Mouse (Mus musculus) testis, postnatal 10 days (tissue): ENCODE measurements at regions not wholly inside any gene's neighbourhood (a gene's known extent, or its start where the extent isn't known, plus 50 kb on each side); places are given as distances from the start of the nearest gene placed in this dataset.
"Not testable (repeated sequence)": the region's sequence is repeated elsewhere in the genome, so short reads cannot be mapped to it uniquely, and the experiment has no call there.

Experiments used
- DNase-seq: peaks from one replicate; pipeline ENCODE4 v3.0.0; 2021; ENCODE audit warnings: low spot score

DNA sequence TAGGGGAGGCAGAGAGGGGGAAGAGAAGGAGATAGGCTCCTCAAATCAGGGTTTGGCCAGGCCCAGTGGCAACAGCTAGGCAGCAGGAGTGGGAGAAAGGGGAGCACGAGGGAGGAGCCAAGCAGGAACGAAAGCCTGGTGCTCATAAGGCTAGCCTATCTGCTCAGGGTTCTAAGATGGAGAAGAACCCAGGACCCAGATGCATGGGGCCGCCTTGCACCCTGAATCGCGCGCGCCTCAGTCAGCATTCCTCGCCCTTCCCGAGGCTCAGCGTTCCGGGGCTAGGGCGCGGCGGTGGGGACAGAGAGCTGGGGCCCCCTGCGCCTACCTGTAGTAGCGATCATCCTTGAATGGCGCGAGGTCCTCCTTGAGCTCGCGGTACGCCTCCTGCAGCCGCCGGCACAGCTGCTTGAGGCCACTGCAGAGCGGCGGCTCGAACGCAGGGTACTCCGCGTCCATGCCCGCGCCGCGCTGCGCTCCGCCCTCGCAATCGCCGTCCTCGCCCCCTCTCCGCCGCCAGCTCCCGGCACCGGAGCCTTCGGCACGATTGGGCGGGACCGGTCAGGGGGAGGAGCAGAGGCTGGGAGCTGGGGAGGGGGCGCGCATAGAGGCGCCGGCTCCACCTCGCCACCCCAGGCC lies 60.1 kb downstream of the Dynlt1b start:
- not testable (repeated sequence) for DNase-seq

DNA sequence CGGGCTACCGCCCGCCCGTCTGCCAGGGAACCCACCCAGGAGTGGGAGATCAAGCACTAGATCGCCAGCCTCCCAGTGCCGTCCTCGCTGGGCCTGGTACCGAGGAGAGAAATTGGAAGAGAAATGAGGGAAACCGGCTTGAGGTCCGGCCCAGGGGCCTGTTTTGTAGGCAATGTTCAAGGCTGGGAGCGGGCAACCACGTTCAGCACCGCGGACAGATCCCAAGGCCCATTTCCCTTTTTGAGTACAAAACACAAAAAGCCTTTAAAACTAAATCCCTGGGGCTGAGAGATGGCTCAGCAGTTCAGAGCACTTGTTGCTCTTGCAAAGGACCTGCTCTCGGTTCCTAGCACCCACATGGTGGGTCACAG lies 60.6 kb downstream of the Dynlt1b start:
- not testable (repeated sequence) for DNase-seq

DNA sequence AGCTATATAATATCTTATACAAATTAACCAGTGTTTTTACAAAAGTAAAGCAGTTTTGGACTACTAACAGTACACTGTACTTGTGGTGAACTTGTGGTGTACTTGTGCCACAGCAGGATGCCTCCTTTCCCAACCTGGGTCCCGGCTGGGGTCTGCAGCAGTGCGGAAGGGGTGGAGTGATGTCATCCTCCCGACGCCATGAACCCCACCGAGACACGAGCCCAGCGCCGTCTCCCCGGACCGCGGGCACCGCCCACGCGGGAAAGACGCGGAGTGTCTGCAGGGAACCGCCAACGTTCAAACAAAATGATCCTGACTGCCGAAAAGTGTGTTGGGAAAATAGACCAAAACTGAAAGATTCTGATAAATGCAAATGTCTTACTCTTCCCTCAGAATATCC lies 62.6 kb downstream of the Dynlt1b start:
- peak; percentile 70 for DNase-seq

DNA sequence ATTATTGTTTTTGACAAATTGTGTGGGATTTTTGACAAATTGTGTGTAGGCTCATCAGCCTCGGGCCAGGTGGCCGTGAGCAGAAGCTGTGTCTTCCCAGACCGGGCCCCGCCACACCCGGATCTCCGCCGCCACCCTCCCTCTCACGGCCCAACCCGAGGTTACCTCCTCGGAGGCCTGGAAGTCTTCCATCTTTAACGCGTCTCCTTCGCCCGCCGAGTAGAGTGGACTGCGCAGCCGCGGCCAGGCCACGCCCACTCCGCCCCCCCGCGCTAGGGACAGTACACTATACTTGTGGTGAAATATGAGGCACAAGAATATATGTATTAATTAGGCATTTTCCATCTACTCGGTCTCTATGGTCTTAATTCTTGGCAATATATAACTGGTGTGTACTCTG lies 63.0 kb downstream of the Dynlt1b start:
- peak; percentile 84 for DNase-seq

DNA sequence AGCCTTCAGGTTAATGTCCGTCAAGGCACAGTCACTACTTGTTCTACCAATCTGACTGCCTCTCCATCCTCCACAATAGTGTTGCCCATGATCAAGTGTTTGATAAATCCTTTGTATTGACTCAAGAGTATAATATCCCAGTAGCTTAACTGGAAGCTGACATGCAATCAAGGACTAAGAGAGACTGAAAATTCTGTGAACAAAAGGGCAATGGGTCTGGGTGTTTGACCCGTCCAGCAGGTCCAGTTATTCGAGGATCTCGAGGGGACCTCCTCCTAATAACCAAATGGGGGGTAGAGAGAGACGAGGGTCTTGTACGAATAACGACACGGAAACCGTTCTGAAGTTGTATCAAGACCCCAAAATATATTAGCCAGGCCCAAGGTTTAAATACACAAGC lies 66.6 kb downstream of the Dynlt1b start:
- not testable (repeated sequence) for DNase-seq

DNA sequence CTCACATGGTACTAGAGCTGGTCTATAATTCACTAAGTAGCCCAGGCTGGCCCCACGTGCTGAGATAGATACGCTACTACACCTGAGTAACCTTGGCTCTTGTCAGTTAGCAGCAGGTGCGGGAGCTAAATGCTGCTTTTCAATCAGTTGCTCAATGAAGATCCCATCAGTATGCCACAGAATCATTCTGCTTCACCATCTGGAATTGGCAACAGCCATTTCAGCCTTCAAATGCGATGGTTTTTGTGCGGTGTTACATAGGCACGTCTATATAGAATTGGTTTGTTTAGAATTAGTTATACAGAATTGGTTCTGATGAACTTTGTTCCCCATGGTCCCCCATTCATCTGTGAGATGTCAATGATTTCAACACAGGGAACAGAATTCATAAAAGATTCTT lies 72.8 kb downstream of the Dynlt1b start:
- DNase-seq = not testable (repeated sequence)

DNA sequence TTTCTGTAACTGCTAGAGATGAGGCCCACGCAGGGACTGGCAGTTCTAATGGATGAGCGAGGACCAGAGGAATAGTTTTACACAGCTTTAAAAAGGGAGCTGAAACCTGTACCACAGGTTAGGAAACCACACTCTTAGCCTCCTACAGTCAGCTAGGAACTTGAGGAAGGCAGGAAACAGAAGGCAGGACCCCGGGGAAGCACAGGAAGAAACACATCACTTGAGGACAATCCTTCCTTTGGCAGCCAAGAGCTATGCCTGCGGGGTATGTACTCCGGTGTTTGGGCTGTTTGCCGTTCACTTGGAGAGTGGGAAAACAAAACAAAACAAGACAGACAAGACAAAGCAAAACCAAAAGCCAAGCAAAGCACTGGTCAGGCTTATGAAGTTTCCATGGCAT lies 76.0 kb downstream of the Dynlt1b start:
- not testable (repeated sequence) for DNase-seq

DNA sequence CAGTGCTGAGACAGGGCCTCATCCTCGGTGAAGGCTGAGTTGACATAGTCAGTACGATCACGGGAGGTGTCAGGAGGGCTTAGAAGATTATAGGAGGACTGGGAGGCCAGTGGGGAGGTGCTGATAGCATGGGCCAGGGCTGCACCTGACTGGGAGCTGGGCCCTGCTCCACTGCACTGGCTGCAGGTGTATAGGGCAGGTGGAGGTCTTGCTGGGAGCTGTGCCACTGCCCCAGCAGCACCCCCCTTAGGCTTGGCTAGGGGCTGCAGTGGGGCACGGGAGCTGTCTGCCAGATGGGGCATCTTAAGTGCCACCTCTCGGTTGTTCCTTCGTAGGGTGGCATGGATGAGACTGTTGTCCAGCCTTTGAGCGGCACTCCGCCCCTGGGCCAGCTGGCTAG lies 85.2 kb downstream of the Dynlt1b start:
- DNase-seq = not testable (repeated sequence)

DNA sequence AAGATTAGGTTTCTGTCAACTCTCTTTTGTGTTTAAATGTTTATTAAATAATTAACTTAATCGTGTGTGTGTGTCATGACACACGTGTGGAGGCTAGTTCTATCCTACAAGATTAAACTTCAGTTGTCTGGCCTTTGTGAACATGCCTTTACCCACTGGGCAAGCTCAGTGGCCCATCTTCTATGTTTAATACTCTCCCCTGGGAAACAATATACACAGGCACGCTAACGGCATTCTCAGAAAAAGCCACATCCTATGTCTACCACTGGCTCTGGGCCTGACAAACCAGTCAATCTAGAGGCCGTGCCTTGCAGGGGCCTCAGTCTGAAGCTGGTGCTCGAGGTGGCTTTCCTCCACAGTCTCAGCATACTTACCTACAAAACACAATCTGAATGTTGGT lies 82.4 kb upstream of the Dynlt1c start:
- DNase-seq = not testable (repeated sequence)

DNA sequence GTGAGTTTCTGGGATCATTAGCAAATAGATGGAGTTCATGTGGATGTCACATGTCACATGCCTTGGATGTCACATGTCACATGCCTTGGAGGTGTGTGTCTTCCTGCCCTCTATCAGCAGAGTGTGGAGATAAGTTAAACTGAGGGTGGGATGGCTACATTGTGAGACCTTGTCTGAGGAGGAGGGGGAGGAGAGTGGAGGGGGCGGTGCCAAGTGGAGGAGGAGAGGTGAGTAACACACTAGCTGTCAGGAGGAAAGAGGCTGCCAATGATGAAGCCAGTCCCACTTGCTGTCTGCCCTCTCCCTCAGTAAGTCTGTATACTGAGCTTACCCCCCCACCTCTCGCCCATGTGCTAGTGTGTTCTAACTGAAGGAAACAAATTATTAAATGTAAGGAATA lies 81.5 kb upstream of the Dynlt1c start:
- not testable (repeated sequence) for DNase-seq

DNA sequence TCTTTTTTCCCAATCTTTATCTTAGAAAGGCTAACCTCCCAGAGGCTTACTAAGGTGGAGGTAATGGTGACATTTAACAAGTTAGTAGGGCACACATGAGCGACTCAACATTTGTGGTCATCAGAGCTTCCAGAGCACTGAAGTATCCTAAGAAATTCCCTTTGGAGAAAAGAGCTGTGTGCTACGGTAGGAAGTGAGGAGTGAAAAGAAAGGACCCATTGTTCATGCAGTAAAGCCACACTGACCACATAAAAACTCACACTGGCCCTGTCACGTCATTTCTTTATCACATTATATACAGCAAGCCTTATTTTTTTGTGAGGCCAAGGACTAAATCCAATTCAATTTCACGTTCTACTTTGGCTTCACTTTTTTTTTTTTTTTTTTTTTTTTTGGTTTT lies 80.7 kb upstream of the Dynlt1c start:
- DNase-seq = not testable (repeated sequence)

DNA sequence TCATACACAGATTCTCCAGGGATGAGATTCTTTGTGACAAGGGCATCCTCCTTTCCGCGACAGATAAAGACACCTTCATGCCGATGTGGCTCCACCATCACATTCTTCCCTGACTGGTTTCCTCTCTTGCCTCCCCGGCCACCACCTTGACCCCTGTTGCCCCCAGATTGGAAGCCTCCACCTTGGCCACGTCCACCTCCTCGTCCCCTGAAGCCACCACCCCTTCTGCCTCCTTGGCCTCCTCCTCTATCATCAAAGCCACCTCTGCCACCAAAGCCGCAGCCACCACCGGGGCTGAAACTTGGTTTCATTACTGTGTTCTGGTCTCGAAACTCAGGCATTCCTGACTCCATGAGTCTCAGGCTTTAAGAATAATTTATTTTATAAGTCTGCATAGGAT lies 79.3 kb upstream of the Dynlt1c start:
- peak; percentile 36 for DNase-seq

DNA sequence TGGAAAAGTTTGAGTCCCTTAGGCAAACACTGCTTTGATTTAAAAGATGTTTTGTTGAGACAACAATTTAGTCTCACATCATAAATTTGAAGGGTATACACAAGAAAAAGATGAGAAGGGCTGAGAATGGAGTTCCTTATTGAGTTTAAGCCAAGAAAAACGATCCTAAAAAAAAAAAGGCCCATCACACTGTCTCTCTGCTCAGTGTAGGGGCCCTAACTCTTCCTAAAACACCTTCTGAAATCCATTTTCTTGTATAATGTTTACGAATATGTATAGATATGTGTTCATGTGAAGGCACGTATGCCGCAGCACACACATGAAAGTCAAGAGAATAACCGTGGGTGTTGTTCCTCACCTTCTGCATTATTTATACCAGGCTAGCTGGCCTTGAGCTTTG lies 62.7 kb upstream of the Dynlt1c start:
- not testable (repeated sequence) for DNase-seq

DNA sequence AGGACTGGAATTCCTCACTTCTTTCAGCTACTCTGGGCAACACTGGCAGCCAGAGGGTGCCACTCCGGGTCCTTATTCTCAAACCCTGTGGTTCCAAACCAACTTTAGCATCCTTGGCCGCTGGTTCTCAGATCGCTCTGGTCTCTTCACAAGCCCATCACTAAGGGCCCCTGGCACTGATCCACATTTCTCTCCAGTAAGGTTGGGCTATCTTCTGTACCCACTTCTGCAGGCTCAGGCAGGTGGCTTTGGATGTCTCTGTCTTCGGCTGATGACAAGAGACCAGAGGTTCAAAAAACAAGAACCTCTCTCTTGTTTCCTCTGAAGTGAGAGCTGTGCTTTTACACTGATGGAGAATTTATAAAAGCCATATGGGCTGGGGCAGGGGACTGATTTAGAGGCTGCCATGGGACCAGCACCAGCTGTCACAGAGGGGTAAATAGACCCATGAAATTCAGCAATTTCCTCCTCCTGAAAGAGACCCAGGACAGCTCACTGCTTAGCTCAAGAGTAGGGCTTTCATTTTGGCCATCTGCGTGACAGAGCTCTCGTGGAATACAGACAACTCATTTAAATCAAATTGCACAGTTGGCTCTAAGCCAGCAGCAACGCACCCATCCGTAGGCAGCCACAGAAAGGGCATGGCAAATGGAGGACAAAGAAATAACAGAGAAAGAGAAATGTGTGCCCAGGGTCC lies 54.3 kb upstream of the Dynlt1c start:
- DNase-seq = not testable (repeated sequence)

DNA sequence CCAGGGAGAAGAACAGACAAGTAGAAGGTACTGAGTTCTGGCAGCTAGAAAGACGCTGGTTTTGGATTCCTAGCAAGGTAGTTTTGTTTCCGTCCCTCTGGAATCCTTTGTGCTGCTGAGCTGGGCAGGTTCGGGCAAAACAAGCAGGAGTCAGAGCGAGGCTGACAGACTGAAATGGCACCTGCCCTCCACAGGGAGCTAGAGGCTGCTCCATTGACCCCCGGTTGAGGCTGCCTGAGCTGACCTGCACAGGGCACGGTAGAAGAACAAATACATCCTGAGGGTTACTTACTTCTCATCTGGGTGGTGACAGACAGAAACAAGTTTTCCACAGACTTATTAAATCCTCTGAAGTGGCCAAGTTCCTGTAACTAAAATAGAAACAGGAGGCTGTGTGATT lies 53.5 kb upstream of the Dynlt1c start:
- DNase-seq = not testable (repeated sequence)
